In genomic region chr6:144357081-144357480, GRCm38 (mm10) we compare ENCODE assay signal across 30 mouse cellular contexts.
"Had no signal": no experiment of that assay in that cellular context is flagged by ENCODE, and none has a peak within 500 bp of the region (broad histone marks: within the 10 kb centered on the region; RNA-seq: fewer than 3 reads in every experiment).

No protein-coding gene starts in this region.

- H3K27ac ChIP-seq: gastrocnemius, adult 2 months; heart, embryonic 13.5 days; heart, embryonic 15.5 days; hindbrain, embryonic 10.5 days; hindbrain, embryonic 12.5 days; hindbrain, embryonic 14.5 days; kidney, embryonic 15.5 days; kidney, postnatal 0 days; layer of hippocampus, adult 2 months; limb, embryonic 10.5 days; limb, embryonic 12.5 days; liver, embryonic 13.5 days; liver, embryonic 15.5 days had no signal

- H3K9ac ChIP-seq: heart, embryonic 13.5 days; heart, embryonic 15.5 days; hindbrain, embryonic 12.5 days; hindbrain, embryonic 14.5 days; kidney, embryonic 15.5 days; limb, embryonic 12.5 days; liver, embryonic 13.5 days; liver, embryonic 15.5 days had no signal

- H3K36me3 ChIP-seq: heart, embryonic 13.5 days; heart, embryonic 15.5 days; hindbrain, embryonic 10.5 days; hindbrain, embryonic 12.5 days; kidney, embryonic 15.5 days; limb, embryonic 10.5 days; limb, embryonic 12.5 days; liver, embryonic 13.5 days; liver, embryonic 15.5 days had no signal

- H3K4me2 ChIP-seq: heart, embryonic 11.5 days; heart, embryonic 13.5 days; heart, embryonic 15.5 days; hindbrain, embryonic 12.5 days; hindbrain, embryonic 14.5 days; kidney, embryonic 15.5 days; limb, embryonic 12.5 days; liver, embryonic 11.5 days; liver, embryonic 13.5 days; liver, embryonic 15.5 days had no signal

- H3K27me3 ChIP-seq: heart, embryonic 13.5 days; heart, embryonic 15.5 days; kidney, embryonic 15.5 days; limb, embryonic 12.5 days; liver, embryonic 13.5 days; liver, embryonic 15.5 days had no signal

- H3K4me1 ChIP-seq: liver, embryonic 13.5 days; liver, embryonic 15.5 days had no signal

- ATAC-seq: hindbrain, embryonic 16.5 days; inflammation-experienced regulatory T-cells, adult 6 months; intestine, embryonic 16.5 days had no signal

- H3K9me3 ChIP-seq: heart, embryonic 13.5 days; heart, embryonic 15.5 days; hindbrain, embryonic 10.5 days; hindbrain, embryonic 12.5 days; kidney, embryonic 15.5 days; limb, embryonic 10.5 days; limb, embryonic 12.5 days; liver, embryonic 13.5 days; liver, embryonic 15.5 days had no signal

- H3K4me3 ChIP-seq: gastrocnemius, adult 2 months; heart, embryonic 13.5 days; heart, embryonic 15.5 days; hindbrain, embryonic 10.5 days; hindbrain, embryonic 12.5 days; kidney, embryonic 15.5 days; layer of hippocampus, adult 2 months; limb, embryonic 10.5 days; limb, embryonic 12.5 days; liver, embryonic 13.5 days; liver, embryonic 15.5 days had no signal

- DNase-seq: gastrocnemius, adult 2 months; gastrocnemius, postnatal 10 days; gastrocnemius, postnatal 25 days; heart, postnatal 14 days; heart, postnatal 36 days; kidney, adult 11 months; kidney, adult 2 months; kidney, adult 9 months; kidney, postnatal 14 days; kidney, postnatal 4 days; layer of hippocampus, adult 9-11 months; layer of hippocampus, postnatal 36 days; liver; liver, embryonic 13.5 days had no signal
